Mouse (Mus musculus) liver, postnatal 0 days (tissue): ENCODE results near the gene Pprc1.
A peak's percentile ranks its signal among the peaks of the same experiment; 100 is the strongest.

ENCODE experiments used
- CTCF ChIP-seq: sonication (generic); IDR thresholded peaks from 2 replicates; pipeline ENCODE4 v1.5.1; 2016; ENCODE audit warnings: antibody characterized with exemption, low read depth
- EP300 ChIP-seq: IDR thresholded peaks from 2 replicates; pipeline ENCODE4 v1.6.1; 2016; ENCODE audit warnings: antibody characterized with exemption, low read depth, mild to moderate bottlenecking

DNA sequence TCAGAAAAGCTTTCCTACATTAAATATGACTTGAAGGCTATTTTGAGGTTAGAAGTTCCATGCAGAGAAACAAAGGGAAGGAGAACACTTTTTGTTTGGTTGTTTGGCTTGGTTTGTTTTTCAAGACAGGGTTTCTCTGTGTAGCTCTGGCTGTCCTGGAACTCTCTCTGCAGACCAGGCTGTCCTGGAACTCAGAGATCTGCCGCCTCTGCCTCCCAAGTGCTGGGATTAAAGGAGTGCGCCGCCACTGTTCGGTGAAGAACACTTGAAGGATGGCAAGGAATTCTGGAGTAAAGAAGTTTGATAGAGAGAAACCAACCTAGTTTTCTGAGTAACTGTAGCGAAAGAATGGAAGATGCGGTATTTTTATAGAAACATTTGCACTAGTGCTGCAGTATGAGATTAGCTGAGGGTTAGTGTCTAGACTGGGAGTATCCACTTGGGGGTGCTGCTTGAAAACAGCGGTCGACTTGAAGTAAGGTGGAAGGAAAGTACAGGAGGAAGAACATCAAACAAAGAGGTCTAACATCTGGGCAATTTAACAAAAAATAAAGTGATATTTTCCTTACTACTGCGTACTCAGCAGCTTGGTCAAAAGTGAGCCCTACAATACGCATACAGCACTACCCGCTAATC, 11.2 kb downstream of the Pprc1 start:
- TF ChIP-seq CTCF (peak; percentile 79), EP300 (peak; percentile 54; the same call in 1 of the 2 replicates)
